Mouse (Mus musculus) G1E (cell line): ENCODE measurements around the gene Cd300a. TPM values are rescaled to one million over a fixed set of nuclear protein-coding genes. Genes with fewer than 3 reads are reported as not detected.
"Not testable (repeated sequence)": the region's sequence is repeated elsewhere in the genome, so short reads cannot be mapped to it uniquely, and the experiment has no call there.

ENCODE experiments used
- ATAC-seq: 2 replicates; pipeline ENCODE4 v1.8.0; 2016; ENCODE audit warnings: mild to moderate bottlenecking; ENCODE audit not compliant: insufficient number of reproducible peaks, poor library complexity, low FRiP score, severe bottlenecking; ENCODE audit errors: extremely low read depth
- DNase-seq: peaks from one replicate; pipeline ENCODE4 v3.0.0; 2012; ENCODE audit warnings: low spot score
- H3K27me3 ChIP-seq: 2 replicates; pipeline ENCODE4 v1.6.1; 2012; ENCODE audit warnings: mild to moderate bottlenecking, low read length, inconsistent platforms; ENCODE audit not compliant: insufficient read depth
- H3K36me3 ChIP-seq: replicated peaks from 2 replicates; pipeline ENCODE3; 2012; ENCODE audit warnings: mild to moderate bottlenecking, inconsistent platforms
- H3K4me1 ChIP-seq: 2 replicates; pipeline ENCODE4 v1.6.1; 2012; ENCODE audit warnings: low read depth, low read length, inconsistent platforms, mixed read lengths; ENCODE audit not compliant: insufficient read depth
- H3K4me3 ChIP-seq: 2 replicates; pipeline ENCODE4 v1.5.1; 2012; ENCODE audit warnings: low read depth, mild to moderate bottlenecking, inconsistent platforms, low read length, moderate library complexity, mixed read lengths
- H3K9me3 ChIP-seq: replicated peaks from 2 replicates; pipeline ENCODE4 v1.6.1; 2012; ENCODE audit warnings: inconsistent platforms
- CTCF ChIP-seq: IDR thresholded peaks from 2 replicates; pipeline ENCODE4 v1.5.1; 2012; ENCODE audit warnings: low read depth, low read length, inconsistent platforms, mixed read lengths
- GATA1 ChIP-seq: IDR thresholded peaks from 2 replicates; pipeline ENCODE4 v1.6.1; 2012; ENCODE audit warnings: borderline replicate concordance, low read length, inconsistent platforms, mixed read lengths
- GATA2 ChIP-seq: IDR thresholded peaks from 2 replicates; pipeline ENCODE4 v1.6.1; 2012; ENCODE audit warnings: low read depth, low read length, inconsistent platforms, borderline replicate concordance
- POLR2AphosphoS5 ChIP-seq: IDR thresholded peaks from 2 replicates; pipeline ENCODE4 v1.6.1; 2012; ENCODE audit warnings: low read depth, low read length, inconsistent platforms; ENCODE audit not compliant: insufficient replicate concordance
- TAL1 ChIP-seq: conservative IDR thresholded peaks from 2 replicates; pipeline ENCODE4 v1.6.1; 2012; ENCODE audit warnings: low read depth, low read length, inconsistent platforms, mixed read lengths
- polyA plus RNA-seq: library from polyadenylated mRNA; stranded (reverse); fragments of >175 nt; gene quantifications from 2 replicates; pipeline ENCODE4 v1.2.3, GENCODE M21; 2012
- total RNA-seq, 2 experiments: library from RNA; stranded (forward) in 1 of 2; stranded (reverse) in 1 of 2; fragments of 200-1000 nt in 1 of 2; fragments of >200 nt in 1 of 2; fragmentation: Nextera tagmentation in 1 of 2; gene quantifications; 2 replicates each; pipeline ENCODE4 v1.2.3; 2014 to 2017

Gene Cd300a
- total and polyA plus RNA-seq, 3 experiments, result 0.11 TPM; not detected in 2

- no peaks in the 10 kb centered on the region for H3K36me3 ChIP-seq
- H3K9me3 ChIP-seq, result peaks cover 41% of the 10 kb centered on the region
- H3K4me1 ChIP-seq, result no peaks in the 10 kb centered on the region
- DNase-seq (no peak), ATAC-seq (no peak; the same call in 1 of the 2 replicates)
- H3K27me3 ChIP-seq, result no peaks in the 10 kb centered on the region; the same call in 1 of the 2 replicates
- H3K4me3 ChIP-seq, result no peak overlapping the region
- TF ChIP-seq GATA2 (no peak), CTCF (no peak), GATA1 (no peak), TAL1 (no peak), POLR2AphosphoS5 (no peak)
Measured at GRCm38 (mm10) chr11:114890542-114890941, 701 bp downstream of the Cd300a start.

GRCm38 (mm10) chr11:114896085-114896484 lies 6.2 kb downstream of the Cd300a start:
- H3K4me3 ChIP-seq, result no peak overlapping the region
- H3K27me3 ChIP-seq, result no peaks in the 10 kb centered on the region
- no peak for ATAC-seq
- H3K36me3 ChIP-seq, result no peaks in the 10 kb centered on the region
- no peak for DNase-seq
- H3K9me3 ChIP-seq, result peaks cover 37% of the 10 kb centered on the region
- H3K4me1 ChIP-seq, result no peaks in the 10 kb centered on the region
- TF ChIP-seq POLR2AphosphoS5, result no peak
- no peak for TF ChIP-seq GATA1
- no peak for TF ChIP-seq TAL1

- Histone ChIP-seq H3K36me3 (no peaks in the 10 kb centered on the region), H3K4me1 (no peaks in the 10 kb centered on the region), H3K27me3 (no peaks in the 10 kb centered on the region), H3K4me3 (no peak overlapping the region), H3K9me3 (peaks cover 38% of the 10 kb centered on the region)
- TF ChIP-seq TAL1 (no peak), POLR2AphosphoS5 (no peak), CTCF (no peak), GATA1 (no peak), GATA2 (no peak)
- ATAC-seq (no peak; the same call in 1 of the 2 replicates), DNase-seq (no peak)
Measured at GRCm38 (mm10) chr11:114898026-114898425, 8.2 kb downstream of the Cd300a start.

- H3K36me3 ChIP-seq, result no peaks in the 10 kb centered on the region
- ATAC-seq (no peak), DNase-seq (no peak)
- TF ChIP-seq CTCF (no peak), POLR2AphosphoS5 (no peak), TAL1 (no peak), GATA1 (no peak), GATA2 (no peak)
- no peaks in the 10 kb centered on the region for H3K27me3 ChIP-seq
- no peaks in the 10 kb centered on the region for H3K4me1 ChIP-seq
- H3K9me3 ChIP-seq, result peaks cover 40% of the 10 kb centered on the region
- H3K4me3 ChIP-seq, result no peak overlapping the region
Measured at GRCm38 (mm10) chr11:114903224-114903623, 13.4 kb downstream of the Cd300a start.

- Histone ChIP-seq H3K9me3 (peaks cover 35% of the 10 kb centered on the region), H3K36me3 (no peaks in the 10 kb centered on the region), H3K27me3 (no peaks in the 10 kb centered on the region), H3K4me1 (no peaks in the 10 kb centered on the region), H3K4me3 (no peak overlapping the region)
- TF ChIP-seq GATA2 (no peak), GATA1 (no peak), CTCF (no peak), POLR2AphosphoS5 (no peak), TAL1 (no peak)
- DNase-seq (no peak), ATAC-seq (no peak)
Measured at GRCm38 (mm10) chr11:114907567-114907966, 17.7 kb downstream of the Cd300a start.

GRCm38 (mm10) chr11:114908086-114908485 lies 18.2 kb downstream of the Cd300a start:
- no peak for DNase-seq
- peaks cover 34% of the 10 kb centered on the region for H3K9me3 ChIP-seq
- no peak for ATAC-seq
- H3K4me3 ChIP-seq, result no peak overlapping the region
- no peaks in the 10 kb centered on the region for H3K4me1 ChIP-seq
- H3K27me3 ChIP-seq, result no peaks in the 10 kb centered on the region
- no peaks in the 10 kb centered on the region for H3K36me3 ChIP-seq
- TF ChIP-seq CTCF, result no peak
- TF ChIP-seq POLR2AphosphoS5, result no peak
- TF ChIP-seq TAL1, result no peak
- TF ChIP-seq GATA1, result no peak
- TF ChIP-seq GATA2, result no peak

- not testable (repeated sequence) for H3K4me1 ChIP-seq, DNase-seq, H3K4me3 ChIP-seq, ATAC-seq, H3K36me3 ChIP-seq, H3K27me3 ChIP-seq
- peaks cover 25% of the 10 kb centered on the region for H3K9me3 ChIP-seq
Measured at GRCm38 (mm10) chr11:114909538-114909937, 19.7 kb downstream of the Cd300a start.
